7 mouse cellular contexts compared by ENCODE assay signal in genomic region chr19:47421128-47421898, GRCm38 (mm10). TPM values are rescaled to one million over a fixed set of nuclear protein-coding genes. Genes with fewer than 3 reads are reported as not detected.
A peak's percentile ranks its signal among the peaks of the same experiment; 100 is the strongest.
DNase-seq lines count a peak whose midpoint lies in the region; TF ChIP-seq lines count a peak whose summit lies in the region.

No protein-coding gene starts in this region.

- no peaks in the 10 kb centered on the region for H3K4me1 ChIP-seq in thymus, adult 2 months (replicated peaks; ENCODE audit: control insufficient read depth, insufficient read depth, low read length)

- TF ChIP-seq POLR2A in thymus, adult 2 months (IDR thresholded peaks at IDR 0.05; ENCODE audit: control insufficient read depth, extremely low read depth, insufficient read depth, low read length, poor library complexity): no peak

- peak; percentile 61 for DNase-seq in left cerebral cortex, postnatal 4 days
- DNase-seq in left cerebral cortex, adult 8-10 months (ENCODE audit: low spot score in 2 of 2): no peak
- peak; percentile 59 for DNase-seq in heart, postnatal 4 days
- DNase-seq in kidney, postnatal 10 days: peak; percentile 37
- DNase-seq in retina, postnatal 7 days (ENCODE audit: low read depth, low spot score): peak; percentile 29
- DNase-seq in left cerebral cortex, adult 2 months (ENCODE audit: extremely low spot score in 1 of 2, low spot score in 2 of 2): no peak
- no peak for DNase-seq in thymus, adult 2 months

- intact Hi-C loops in left cerebral cortex, postnatal 4 days (cut with DNase I): no loop called here
- intact Hi-C loops in left cerebral cortex, adult 2 months (cut with DNase I): no loop called here

- peaks cover 6% of the 10 kb centered on the region; the same call in 1 of the 2 replicates for H3K36me3 ChIP-seq in thymus, adult 2 months (ENCODE audit: control insufficient read depth, insufficient read depth, low read length)

- no peaks in the 10 kb centered on the region for H3K27me3 ChIP-seq in thymus, adult 2 months (ENCODE audit: control insufficient read depth, insufficient read depth, low read length)

- WGBS in thymus, adult 2 months: 93% methylated on average over 14 of the region's 14 CpGs

- TF ChIP-seq CTCF in left cerebral cortex, adult 2 months (IDR thresholded peaks at IDR 0.05): no peak
- no peak for TF ChIP-seq CTCF in thymus, adult 2 months (IDR thresholded peaks at IDR 0.05; ENCODE audit: borderline replicate concordance, control insufficient read depth, extremely low read depth, insufficient read depth, low read length, poor library complexity)

- H3K4me3 ChIP-seq in left cerebral cortex, adult 2 months: no peak overlapping the region
- no peak overlapping the region for H3K4me3 ChIP-seq in thymus, adult 2 months (ENCODE audit: control insufficient read depth, insufficient read depth, low read length)

- H3K27ac ChIP-seq in left cerebral cortex, adult 2 months: no peak overlapping the region
- no peak overlapping the region for H3K27ac ChIP-seq in thymus, adult 2 months (ENCODE audit: control insufficient read depth, insufficient read depth, low read length)

RNA-seq across cellular contexts. Expression of gene Sh3pxd2a, which starts 42.9 kb away (rescaled TPM):
- 10 to 100 TPM; 25.0 to 25.1 TPM for total RNA-seq in left cerebral cortex, postnatal 4 days (2021)
- total RNA-seq in left cerebral cortex, adult 8-10 months (2022): 10 to 100 TPM; 29.9 to 33.2 (median 31.8) TPM
- 10 to 100 TPM; 91.0 to 95.1 TPM for total RNA-seq in heart, postnatal 4 days (2021)
- total RNA-seq in left cerebral cortex, adult 2 months (2021): 10 to 100 TPM; 30.2 to 36.8 TPM
- polyA plus RNA-seq in thymus, adult 2 months (2012; rRNA removed): 19.4 and 21.0 TPM in 2 replicates

Comparison
In these comparisons a context has a peak if more than half of its experiments do, and no peak if none do; other contexts are left out.
1. DNase-seq: peak in left cerebral cortex, postnatal 4 days (single experiment), heart, postnatal 4 days (single experiment), kidney, postnatal 10 days (single experiment) and retina, postnatal 7 days (single experiment); none in left cerebral cortex, adult 8-10 months (0 of 2), left cerebral cortex, adult 2 months (0 of 2) and thymus, adult 2 months (single experiment).